Mouse (Mus musculus): ENCODE measurements at regions not wholly inside any gene's neighbourhood (a gene's known extent, or its start where the extent isn't known, plus 50 kb on each side); places are given as distances from the start of the nearest gene placed in this dataset.
"Not testable (repeated sequence)": the region's sequence is repeated elsewhere in the genome, so short reads cannot be mapped to it uniquely, and the experiment has no call there.

DNA sequence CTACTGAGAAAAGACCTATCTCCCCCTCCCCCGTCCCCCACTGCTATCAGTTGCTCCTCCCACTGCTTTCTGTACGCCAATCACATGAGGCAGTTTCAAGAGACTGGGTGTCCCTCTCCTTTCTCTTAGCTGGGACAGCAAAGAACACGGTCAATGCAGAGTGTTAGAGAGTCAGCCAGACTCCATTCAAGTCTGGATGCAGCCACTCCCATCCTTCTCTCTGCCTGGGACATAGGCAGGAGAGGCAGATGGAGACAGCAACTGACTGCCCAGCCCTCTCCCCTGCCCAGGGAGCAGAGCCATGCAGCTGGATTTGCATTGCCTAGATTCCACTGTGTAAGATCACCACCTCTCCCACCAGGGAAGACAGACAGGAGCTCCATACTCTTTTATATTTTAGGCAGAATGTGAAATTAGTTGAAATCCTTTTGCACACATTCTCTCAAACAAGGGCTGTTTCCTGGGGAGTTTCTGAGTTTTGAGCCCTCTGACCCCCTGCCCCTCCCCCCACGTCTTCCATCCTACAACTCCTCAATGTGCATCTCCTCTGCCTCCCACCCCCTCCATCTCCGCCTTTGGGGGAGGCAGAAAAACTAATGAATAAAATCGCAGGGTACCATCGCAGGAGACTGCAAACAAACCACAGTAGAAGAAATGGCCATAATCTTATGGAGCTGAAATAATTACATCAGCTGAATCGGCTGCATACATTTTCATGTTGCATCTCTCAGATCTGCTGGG is 180.3 kb upstream of the Plekha5 start:
- no peak for DNase-seq
- intact Hi-C loops (cut with DNase I; ENCODE audit: low total_unique reads) = no loop called here

DNA sequence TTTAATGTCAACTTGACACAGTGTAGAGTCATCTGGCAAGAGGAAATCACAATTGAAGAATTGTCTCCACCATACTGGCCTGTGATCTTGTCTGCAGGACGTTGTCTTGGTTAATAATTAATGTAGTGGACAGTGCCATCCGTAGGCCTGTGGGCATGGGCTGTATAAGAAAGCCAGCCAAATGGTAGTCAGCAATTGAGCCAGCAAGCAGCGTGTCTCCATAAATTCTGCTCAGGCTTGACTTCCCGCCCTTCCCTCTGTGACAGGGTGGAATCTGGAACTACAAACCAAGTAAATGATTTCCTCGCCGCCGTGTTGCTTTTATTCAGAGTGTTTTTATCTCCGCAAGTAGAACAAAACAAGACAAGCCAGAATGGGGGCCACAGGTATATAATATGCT is 184.5 kb upstream of the Plekha5 start:
- no peak for DNase-seq
- intact Hi-C loops (cut with DNase I; ENCODE audit: low total_unique reads) = no loop called here

DNA sequence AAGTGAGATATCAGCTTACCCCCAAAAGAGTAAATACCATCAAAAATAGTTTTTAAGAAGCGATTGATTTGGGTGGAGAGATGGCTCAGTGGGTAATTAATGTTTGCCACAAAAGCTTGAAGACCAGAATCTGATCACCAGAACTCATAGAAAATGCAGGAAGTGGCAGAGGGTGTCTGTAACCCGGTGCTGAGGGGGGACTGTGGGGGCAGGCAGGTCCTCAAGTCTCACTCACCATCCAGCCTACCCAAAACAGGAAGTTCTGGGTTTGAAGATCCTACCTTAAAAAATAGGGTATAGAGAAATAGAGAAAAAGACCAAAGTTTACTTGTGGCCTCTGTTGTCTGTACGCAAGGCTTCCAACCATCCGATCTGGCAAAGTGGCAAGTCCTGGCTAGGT is 190.3 kb upstream of the Plcz1 start:
- intact Hi-C loops (cut with DNase I; ENCODE audit: low total_unique reads) = no loop called here
- no peak for DNase-seq

DNA sequence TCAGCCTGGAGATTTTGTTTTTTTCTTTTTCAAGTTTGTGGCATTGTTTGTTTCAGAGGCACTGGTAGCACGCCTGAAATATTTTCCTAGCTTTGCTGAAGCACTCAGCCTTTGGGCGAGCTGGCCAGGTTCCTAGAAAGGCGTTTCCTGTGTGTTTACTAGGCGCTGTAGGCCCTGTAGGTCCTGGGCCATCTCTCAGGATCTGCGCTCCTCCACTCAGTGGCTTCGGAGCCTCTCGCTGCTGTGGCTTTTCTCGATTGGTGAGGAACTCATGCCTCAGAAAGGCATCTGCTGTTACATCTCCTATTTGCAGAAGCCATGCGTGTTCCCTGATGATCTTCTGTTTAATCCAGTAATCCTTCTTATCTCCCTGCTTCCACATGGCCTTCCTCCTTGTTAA is 188.0 kb upstream of the Plcz1 start:
- intact Hi-C loops (cut with DNase I; ENCODE audit: low total_unique reads) = no loop called here
- peak; percentile 72 for DNase-seq

DNA sequence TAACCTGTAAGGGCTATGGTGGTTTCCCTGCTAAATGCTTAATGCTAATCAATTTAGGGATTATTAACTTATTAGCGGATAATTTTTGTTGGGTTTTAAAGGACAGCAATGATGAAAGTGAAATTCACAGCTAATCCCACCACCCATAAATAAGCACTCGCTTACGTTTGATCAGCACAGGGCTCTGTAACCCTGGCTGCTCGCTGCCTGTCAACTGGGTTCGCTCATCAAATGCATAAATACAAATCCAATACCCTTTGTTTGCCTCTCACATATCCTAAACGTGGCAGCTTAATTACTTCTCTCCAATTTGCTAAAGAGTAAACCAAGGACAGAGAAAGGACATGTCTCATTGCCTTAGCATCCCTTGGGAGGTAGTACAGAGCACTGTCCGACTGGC is 187.5 kb upstream of the Plcz1 start:
- intact Hi-C loops (cut with DNase I; ENCODE audit: low total_unique reads) = no loop called here
- no peak for DNase-seq

DNA sequence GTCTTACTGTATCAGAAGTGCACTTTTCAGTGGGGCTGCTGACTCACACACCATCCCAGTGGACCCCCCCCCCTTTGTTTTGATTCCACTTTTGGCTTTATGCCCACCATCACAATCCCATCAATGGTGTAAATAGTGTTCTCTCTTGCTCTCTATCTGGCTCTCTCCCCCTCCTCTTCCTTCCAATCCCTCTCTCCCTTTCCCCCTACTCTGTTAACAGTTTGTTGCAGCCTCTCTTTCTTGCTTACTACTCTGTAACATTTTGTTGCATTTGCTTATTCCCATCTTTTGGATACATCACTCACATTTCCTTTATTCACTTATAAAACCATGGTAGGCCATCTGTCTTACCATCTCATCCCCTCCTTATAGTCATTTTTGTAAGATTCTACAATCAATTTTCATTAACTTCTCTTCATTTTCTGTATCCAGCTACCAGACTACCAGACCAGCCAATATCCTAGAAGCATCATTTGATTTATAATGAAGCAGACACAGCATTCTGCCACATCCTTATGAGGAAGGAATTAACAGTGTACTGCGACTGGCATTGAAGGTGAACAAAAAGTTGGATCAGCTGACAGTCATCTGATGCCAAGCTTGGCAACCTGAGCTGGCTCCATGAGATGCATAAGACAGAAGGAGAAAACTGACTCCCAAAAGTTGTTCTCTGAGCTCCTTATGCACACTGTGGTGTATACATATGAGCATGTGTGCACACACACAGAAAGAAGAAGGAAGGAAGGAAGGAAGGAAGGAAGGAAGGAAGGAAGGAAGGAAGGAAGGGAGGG is 181.5 kb upstream of the Plcz1 start:
- intact Hi-C loops (cut with DNase I; ENCODE audit: low total_unique reads) = no loop called here
- DNase-seq = no peak

DNA sequence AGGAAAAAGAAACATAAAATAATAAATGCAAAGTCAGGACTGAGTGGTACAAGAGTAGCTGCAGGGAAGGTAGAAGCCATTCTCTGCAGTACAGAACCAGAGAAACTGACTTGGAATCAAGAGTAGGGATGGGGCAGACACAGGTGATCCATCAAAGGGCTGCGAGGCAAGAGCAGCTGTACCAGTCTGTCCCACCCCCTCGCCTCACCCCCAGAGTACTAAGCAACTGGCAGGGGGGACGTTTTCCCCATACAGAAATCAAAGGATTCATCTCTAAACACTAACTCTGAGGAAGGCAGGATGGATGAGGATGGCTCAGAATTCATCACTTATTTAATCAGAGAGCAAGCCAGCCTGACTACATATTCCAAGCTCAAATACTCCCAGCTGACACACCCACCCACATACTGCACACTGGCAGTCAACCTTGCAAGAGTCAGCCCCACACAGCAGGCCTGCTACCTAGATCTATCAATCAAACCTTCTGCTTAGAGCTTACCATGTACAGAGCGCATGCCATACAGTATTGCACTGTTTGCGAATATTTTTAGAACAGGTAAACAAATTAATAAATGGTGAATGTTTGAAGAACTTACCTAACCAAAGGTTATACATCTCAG is 180.5 kb upstream of the Plcz1 start:
- intact Hi-C loops (cut with DNase I; ENCODE audit: low total_unique reads) = no loop called here
- no peak for DNase-seq

DNA sequence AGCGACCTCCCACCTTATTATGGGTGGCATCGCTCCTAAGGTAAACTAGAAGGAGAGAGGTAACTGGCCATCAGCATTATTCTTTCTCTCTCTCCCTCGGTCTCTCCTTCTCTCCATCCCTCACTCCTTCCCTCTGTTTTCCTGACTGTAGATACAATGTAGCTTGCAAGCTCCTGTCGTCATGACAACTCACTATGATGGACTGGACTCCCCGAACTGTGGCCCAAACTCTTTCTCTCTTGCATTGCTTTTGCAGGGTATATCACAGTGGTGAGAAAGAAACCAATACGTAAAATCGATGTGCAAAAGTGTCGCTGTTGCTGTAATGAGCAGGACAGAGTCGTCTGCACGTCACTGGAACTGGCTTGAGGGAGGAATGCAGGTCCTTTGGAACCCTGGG is 177.5 kb upstream of the Plcz1 start:
- intact Hi-C loops (cut with DNase I; ENCODE audit: low total_unique reads) = no loop called here
- DNase-seq = no peak

DNA sequence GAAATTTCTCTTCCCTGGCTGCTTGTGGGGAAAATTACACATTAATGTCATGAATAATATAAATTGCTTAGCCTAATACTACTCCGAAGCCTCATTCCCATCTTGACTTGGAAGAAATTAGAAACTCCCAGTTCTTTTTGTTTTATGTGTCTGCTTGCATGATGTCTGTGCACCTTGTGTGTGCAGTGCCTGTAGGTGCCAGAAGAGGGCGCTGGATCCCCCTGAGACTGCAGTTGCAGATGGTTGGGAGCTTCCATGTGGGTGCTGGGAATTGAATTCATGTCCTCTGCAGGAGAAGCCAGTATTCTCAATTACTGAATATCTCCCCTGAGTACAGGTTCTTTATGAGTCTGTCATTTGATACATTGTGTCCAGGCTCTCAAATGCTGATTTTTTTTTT is 171.1 kb upstream of the Plcz1 start:
- DNase-seq = no peak
- intact Hi-C loops (cut with DNase I; ENCODE audit: low total_unique reads) = no loop called here

DNA sequence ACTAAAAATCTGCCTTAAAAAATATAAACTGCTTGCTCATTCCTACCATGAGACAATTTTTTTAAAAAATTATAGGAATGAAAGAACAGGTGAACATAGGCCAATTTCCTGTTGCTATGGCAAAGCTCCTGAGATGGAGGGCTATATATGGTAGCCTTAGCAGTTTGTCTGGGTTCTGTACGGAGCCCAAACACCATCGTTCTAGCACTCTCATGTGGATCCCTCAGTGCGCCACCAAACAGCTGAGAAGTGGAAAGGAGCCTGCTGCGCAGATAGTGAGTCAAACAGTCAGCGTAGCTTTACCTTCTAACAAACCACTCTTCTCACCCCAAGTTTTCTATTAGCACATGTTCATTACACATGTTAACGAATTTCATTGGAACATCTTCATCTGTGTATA is 168.9 kb upstream of the Plcz1 start:
- intact Hi-C loops (cut with DNase I; ENCODE audit: low total_unique reads) = no loop called here

DNA sequence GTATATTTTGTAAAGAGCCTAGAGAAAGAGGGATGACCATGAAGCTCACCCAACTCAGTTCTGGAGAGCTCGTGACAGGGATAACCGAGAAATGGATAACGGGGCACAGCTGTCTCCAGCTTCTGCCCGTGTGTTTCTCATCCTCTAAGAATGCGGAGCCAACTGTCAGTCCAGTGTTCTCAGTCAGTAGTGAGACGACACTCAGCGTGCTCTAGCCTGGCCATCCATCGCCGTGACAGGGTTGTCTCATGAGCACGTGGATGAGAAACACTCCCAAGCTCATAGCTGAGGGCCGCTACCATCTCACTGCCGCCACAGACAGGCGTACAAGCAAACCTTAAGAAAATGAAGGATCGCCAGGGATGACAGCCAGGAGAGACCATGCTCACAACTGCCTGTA is 167.8 kb upstream of the Plcz1 start:
- peak; percentile 7 for DNase-seq
- intact Hi-C loops (cut with DNase I; ENCODE audit: low total_unique reads) = no loop called here

More for the DNA sequence above, 168.9 kb upstream of the Plcz1 start:
- DNase-seq = no peak

DNA sequence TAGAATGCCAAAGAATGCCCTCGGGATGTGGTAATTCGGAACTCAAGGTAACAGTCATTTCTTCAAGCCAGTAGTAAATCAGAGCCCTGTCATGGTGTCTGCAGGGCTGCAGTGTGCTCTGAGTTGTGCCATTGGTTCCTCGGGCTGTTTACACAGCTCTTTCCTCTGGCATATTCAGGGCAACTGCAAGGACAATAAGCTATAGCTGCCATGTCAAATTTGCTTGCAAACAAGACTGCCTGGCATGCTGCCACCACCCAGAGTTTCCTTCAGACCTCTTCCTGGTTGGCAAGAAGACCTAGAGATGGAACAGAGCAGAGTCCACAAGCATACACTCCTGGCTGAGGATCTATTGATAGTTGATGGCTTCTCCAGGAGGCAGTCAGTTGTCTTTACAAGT is 167.1 kb upstream of the Plcz1 start:
- DNase-seq = no peak
- intact Hi-C loops (cut with DNase I; ENCODE audit: low total_unique reads) = no loop called here

DNA sequence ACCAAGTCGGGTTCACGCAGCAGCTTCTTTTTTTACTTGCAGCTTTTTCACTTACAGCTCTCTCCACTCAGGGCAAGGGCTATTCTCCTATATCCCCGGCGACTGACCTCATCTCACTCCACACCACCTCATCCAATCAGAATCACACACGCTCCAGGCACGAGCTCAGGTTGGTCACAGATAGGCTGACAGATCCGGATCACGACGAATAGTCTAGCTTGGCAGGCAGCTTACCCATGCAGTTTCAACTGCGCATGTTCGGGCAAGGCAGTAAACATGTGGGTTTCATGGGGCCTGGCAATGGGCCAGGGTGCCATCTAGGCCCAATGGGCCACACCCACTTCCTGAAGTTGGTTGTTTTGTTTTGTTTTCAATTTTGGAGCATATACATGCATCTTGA is 165.4 kb upstream of the Plcz1 start:
- DNase-seq; intact Hi-C loops (cut with DNase I; ENCODE audit: low total_unique reads): not testable (repeated sequence)

DNA sequence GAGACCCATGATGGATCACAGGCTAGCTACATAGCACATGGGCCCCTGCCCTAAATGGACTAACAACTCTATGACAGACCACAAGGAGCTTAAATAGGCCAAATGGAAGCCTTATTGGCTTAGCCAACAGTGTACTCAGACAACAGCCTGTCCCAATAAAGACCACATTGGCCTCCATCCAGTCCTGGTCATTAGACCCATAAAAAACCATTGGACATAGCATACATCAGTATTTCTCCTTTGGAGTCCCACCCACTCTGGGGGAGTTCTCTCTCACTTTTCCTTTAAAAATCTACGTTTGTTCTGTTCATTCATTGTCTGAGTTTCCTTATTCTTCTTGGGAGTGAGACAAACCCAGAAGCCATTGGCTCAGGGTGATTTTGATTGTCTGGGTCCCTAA is 160.1 kb upstream of the Plcz1 start:
- DNase-seq = no peak
- intact Hi-C loops (cut with DNase I; ENCODE audit: low total_unique reads) = no loop called here

DNA sequence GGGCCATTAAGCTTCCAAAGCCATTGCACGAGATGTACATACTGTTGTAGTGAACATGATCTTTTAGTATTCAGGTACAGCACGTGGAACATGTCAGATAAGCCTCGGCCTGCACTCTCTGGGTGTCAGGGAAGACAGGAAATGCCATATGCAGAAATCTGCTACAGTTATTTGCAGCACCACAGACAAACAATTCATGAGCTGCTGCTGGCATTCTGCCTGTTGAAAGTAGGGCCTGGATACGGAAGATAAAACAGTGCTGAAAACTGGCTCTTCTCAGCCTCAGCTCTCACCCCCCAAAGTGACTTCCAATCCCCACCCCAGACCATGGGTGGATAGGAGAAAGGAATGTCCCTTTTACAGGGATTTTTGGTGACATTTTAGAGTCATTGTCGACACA is 159.1 kb upstream of the Plcz1 start:
- intact Hi-C loops (cut with DNase I; ENCODE audit: low total_unique reads) = no loop called here

DNA sequence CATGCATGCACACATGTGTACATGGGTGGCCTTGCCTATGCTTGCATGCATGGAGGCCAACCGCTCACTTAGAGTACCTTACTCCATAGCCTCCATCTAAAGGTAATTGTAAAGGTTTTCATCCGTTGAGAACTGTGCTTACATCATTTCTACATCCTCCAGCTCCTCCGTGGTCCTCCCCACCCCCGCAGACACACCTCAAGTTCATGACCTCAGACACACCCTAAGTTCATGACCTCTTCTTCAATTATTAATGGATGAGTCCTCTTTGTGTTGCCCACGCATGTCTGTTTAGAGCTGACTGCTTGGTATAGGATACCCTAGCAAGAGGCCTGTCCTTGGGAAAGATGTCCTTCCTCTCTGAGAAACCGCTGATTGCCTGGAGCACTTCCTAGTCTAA is 156.8 kb upstream of the Plcz1 start:
- DNase-seq = no peak
- intact Hi-C loops (cut with DNase I; ENCODE audit: low total_unique reads) = no loop called here

More for the DNA sequence above, 159.1 kb upstream of the Plcz1 start:
- no peak for DNase-seq

DNA sequence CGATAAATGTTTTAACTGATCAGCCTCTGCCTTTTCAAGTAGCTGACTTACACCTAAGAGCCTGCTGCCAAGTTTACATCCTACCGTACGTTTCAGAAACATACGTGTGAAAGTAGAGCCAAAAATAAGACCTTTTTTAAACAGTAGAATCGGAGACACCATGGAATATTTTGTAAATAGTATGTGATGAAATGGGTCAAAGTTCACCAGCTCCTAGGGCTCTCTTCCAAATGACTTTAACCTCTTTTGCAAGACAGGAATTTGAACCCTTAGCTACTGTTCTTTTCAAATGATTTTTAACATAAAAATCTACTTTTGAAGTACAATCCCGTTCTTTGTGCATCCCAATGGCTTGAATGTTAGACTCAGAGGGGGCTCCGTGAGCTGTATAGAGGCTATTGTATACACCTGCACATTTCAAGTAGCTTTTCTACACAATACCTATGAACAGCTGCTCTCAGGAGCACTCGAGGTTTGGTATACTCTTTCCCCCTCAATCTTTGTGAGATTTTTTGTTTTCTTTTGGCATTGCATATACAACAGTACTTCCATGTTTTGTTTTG is 155.9 kb upstream of the Plcz1 start:
- no peak for DNase-seq
- intact Hi-C loops (cut with DNase I; ENCODE audit: low total_unique reads) = no loop called here

DNA sequence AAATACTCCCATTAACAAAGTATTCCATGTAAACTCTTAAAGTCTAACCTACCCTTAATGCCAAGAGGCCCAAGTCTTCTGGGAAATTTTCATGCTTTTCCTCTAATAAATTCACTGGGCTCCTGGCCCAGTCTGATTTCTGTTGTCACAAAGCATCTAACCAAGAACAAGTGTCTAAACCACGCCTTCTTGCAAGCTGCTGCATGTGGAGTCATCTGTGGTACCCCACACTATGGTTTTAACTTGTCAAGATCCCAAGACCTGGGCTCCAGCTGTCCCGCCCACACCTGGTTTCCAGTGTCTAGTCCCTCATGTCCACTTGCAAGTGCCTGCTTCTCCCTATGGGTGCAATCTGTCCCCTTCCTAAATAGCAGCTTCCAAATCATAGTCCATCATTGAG is 153.0 kb upstream of the Plcz1 start:
- no peak for DNase-seq
- intact Hi-C loops (cut with DNase I; ENCODE audit: low total_unique reads) = no loop called here

DNA sequence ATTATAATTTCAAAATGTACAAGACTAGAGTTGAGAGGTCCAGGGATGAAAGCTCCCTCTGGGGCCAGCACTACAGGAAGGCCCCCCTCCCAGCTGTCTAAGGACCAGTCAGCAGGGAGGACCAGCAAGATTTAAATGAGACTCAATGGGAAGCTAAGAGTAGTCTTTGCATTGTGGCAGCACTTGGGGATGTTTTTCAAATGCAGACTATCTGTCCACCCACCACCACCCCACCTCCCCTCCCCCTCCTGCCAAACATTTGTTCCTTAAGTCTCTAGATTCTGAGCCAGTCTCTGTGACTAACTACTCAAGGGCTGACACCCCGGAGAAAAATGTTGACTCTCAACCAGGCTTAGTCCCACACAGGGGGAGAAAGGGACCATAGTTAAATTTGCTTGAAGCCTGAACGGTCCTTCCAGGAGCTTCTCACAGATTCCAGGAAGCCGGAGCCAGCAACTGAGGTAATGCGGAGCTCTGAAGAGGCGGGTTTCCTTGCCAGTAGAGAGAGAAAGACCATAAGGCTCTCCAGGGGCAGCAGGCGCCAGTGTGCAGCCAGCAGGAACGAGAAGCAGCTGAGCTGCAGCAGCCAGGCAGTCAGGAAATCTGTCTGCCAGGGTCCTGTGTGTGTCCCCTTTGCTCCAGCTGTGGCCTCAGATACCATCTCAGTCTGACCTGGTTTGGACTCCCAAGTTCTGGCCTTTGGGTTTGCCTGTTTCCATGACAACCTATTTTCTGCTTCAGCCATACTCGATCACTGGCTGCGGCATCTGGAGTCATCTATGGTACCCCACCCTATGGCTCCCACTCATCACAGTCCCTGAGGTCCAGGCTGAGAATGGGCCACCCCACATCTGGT is 152.1 kb upstream of the Plcz1 start:
- intact Hi-C loops (cut with DNase I; ENCODE audit: low total_unique reads) = no loop called here
- DNase-seq = peak; percentile 69

DNA sequence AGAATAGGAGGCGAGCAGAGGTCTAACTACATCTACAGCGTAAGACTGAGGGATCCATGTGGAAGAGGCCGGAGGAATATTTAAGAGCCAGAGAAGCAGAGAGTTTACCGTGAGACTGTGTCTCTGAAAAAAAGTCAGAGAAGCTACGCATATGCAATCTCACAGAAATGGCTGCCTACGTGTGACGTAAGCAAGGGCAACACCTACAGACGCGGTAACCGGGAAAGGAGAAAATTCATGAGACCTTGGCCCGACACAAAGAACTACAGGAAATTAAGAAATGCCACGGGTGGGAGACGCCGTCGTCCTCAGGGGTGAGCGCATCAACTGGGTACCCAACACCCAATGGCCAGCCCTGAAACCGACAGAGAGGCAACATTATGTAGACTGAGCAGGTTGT is 151.3 kb upstream of the Plcz1 start:
- DNase-seq = no peak
- intact Hi-C loops (cut with DNase I; ENCODE audit: low total_unique reads) = no loop called here
